Mouse (Mus musculus) midbrain, embryonic 16.5 days (tissue): ENCODE measurements around the gene Hs3st2. TPM values are rescaled to one million over a fixed set of nuclear protein-coding genes. Genes with fewer than 3 reads are reported as not detected.
A peak's percentile ranks its signal among the peaks of the same experiment; 100 is the strongest.

Experiments
- ATAC-seq: fragments of 200-750 bp; cut with Nextera tagmentation; 2 replicates; pipeline ENCODE4 v1.8.0; 2017; ENCODE audit warnings: moderate TSS enrichment
- H3K27ac ChIP-seq: fragments of 300-500 bp; sonication (generic); 2 replicates; pipeline ENCODE4 v1.5.1; 2014; ENCODE audit warnings: mild to moderate bottlenecking, low read length, mixed read lengths
- H3K27me3 ChIP-seq: fragments of 300-500 bp; sonication (generic); 2 replicates; pipeline ENCODE4 v1.6.1; 2014; ENCODE audit warnings: low read depth, low read length, mixed read lengths; ENCODE audit not compliant: control insufficient read depth, insufficient read depth
- H3K36me3 ChIP-seq: fragments of 300-500 bp; sonication (generic); 2 replicates; pipeline ENCODE4 v1.6.1; 2014; ENCODE audit warnings: mild to moderate bottlenecking, low read length, moderate library complexity, mixed read lengths; ENCODE audit not compliant: control insufficient read depth, insufficient read depth
- H3K4me1 ChIP-seq: fragments of 300-500 bp; sonication (generic); 2 replicates; pipeline ENCODE4 v1.6.1; 2014; ENCODE audit warnings: mild to moderate bottlenecking, low read length, mixed read lengths; ENCODE audit not compliant: control insufficient read depth, insufficient read depth
- H3K4me2 ChIP-seq: fragments of 300-500 bp; sonication (generic); 2 replicates; pipeline ENCODE4 v1.6.1; 2014; ENCODE audit warnings: mild to moderate bottlenecking, low read length, mixed read lengths
- H3K4me3 ChIP-seq: fragments of 300-500 bp; sonication (generic); 2 replicates; pipeline ENCODE4 v1.5.1; 2014; ENCODE audit warnings: low read depth, mild to moderate bottlenecking, low read length, moderate library complexity, mixed read lengths
- H3K9ac ChIP-seq: fragments of 300-500 bp; sonication (generic); 2 replicates; pipeline ENCODE4 v1.6.1; 2014; ENCODE audit warnings: low read depth, low read length, mixed read lengths
- H3K9me3 ChIP-seq: fragments of 300-500 bp; sonication (generic); replicated peaks from 2 replicates; pipeline ENCODE4 v1.6.1; 2014; ENCODE audit warnings: mild to moderate bottlenecking, low read length, mixed read lengths; ENCODE audit not compliant: control insufficient read depth, poor library complexity, severe bottlenecking
- WGBS: fragments of 180-500 bp; shearing (Covaris S2); extraction: QIAGEN DNeasy Blood & Tissue Kit; methylation state at CpG from one replicate; pipeline ENCODE4 v1.1.7; 2014; 5-methylcytosine and 5-hydroxymethylcytosine counted together
- polyA plus RNA-seq: library from polyadenylated mRNA; unstranded; fragments of >200 nt; fragmentation: Nextera tagmentation; extraction: Ambion mirVana; gene quantifications from 2 replicates; pipeline ENCODE4 v1.2.1, GENCODE M21; 2015

Gene Hs3st2
- polyA plus RNA-seq, 1 experiment from 2014 or later = 21.1 TPM

GRCm38 (mm10) chr7:121391984-121392739, 503 bp downstream of the Hs3st2 start:
- Histone ChIP-seq H3K4me3 (peak overlapping the region; percentile 53), H3K9me3 (no peaks in the 10 kb centered on the region), H3K27ac (no peak overlapping the region), H3K4me2 (peak overlapping the region; percentile 94), H3K9ac (peak overlapping the region; percentile 73), H3K36me3 (no peaks in the 10 kb centered on the region), H3K4me1 (peaks cover 3% of the 10 kb centered on the region), H3K27me3 (peaks cover 24% of the 10 kb centered on the region)
- WGBS = 1% methylated on average over 65 of the region's 72 CpGs
- peak; percentile 81 for ATAC-seq

GRCm38 (mm10) chr7:121392740-121392993, 1.0 kb downstream of the Hs3st2 start:
- Histone ChIP-seq H3K27me3 (peaks cover 24% of the 10 kb centered on the region), H3K4me2 (peak overlapping the region; percentile 94), H3K27ac (no peak overlapping the region), H3K36me3 (no peaks in the 10 kb centered on the region), H3K4me1 (peaks cover 3% of the 10 kb centered on the region), H3K9ac (peak overlapping the region; percentile 73), H3K9me3 (no peaks in the 10 kb centered on the region), H3K4me3 (peak overlapping the region; percentile 53)
- peak; percentile 61; the same call in 1 of the 2 replicates for ATAC-seq
- WGBS = 1% methylated on average over 28 of the region's 28 CpGs

GRCm38 (mm10) chr7:121393884-121394283, 2.2 kb downstream of the Hs3st2 start:
- Histone ChIP-seq H3K4me2 (peak overlapping the region; percentile 94), H3K36me3 (no peaks in the 10 kb centered on the region), H3K9ac (no peak overlapping the region), H3K4me3 (peak overlapping the region; percentile 53), H3K27me3 (peaks cover 24% of the 10 kb centered on the region), H3K4me1 (peaks cover 3% of the 10 kb centered on the region), H3K9me3 (no peaks in the 10 kb centered on the region), H3K27ac (no peak overlapping the region)
- 86% methylated on average over 1 of the region's 1 CpGs for WGBS
- ATAC-seq = no peak

- no peak overlapping the region for H3K27ac ChIP-seq
- H3K9me3 ChIP-seq = no peaks in the 10 kb centered on the region
- peaks cover 24% of the 10 kb centered on the region for H3K27me3 ChIP-seq
- no peak overlapping the region for H3K9ac ChIP-seq
- WGBS = 84% methylated on average over 2 of the region's 2 CpGs
- peak overlapping the region; percentile 94; the same call in 1 of the 2 replicates for H3K4me2 ChIP-seq
- ATAC-seq = no peak
- H3K4me1 ChIP-seq = peaks cover 3% of the 10 kb centered on the region
- H3K36me3 ChIP-seq = no peaks in the 10 kb centered on the region
- no peak overlapping the region for H3K4me3 ChIP-seq
Measured at GRCm38 (mm10) chr7:121394875-121395274, 3.2 kb downstream of the Hs3st2 start.

GRCm38 (mm10) chr7:121410716-121411506, 19.3 kb downstream of the Hs3st2 start:
- ATAC-seq = no peak
- H3K4me1 ChIP-seq = no peaks in the 10 kb centered on the region
- no peak overlapping the region for H3K4me3 ChIP-seq
- WGBS = 81% methylated on average over 11 of the region's 11 CpGs
- H3K9me3 ChIP-seq = no peaks in the 10 kb centered on the region
- no peak overlapping the region for H3K9ac ChIP-seq
- no peaks in the 10 kb centered on the region for H3K36me3 ChIP-seq
- H3K4me2 ChIP-seq = no peak overlapping the region
- no peak overlapping the region for H3K27ac ChIP-seq
- no peaks in the 10 kb centered on the region for H3K27me3 ChIP-seq

- Histone ChIP-seq H3K4me3 (no peak overlapping the region), H3K4me1 (no peaks in the 10 kb centered on the region), H3K9ac (no peak overlapping the region), H3K27ac (no peak overlapping the region), H3K4me2 (no peak overlapping the region), H3K36me3 (no peaks in the 10 kb centered on the region), H3K9me3 (no peaks in the 10 kb centered on the region), H3K27me3 (no peaks in the 10 kb centered on the region)
- WGBS = 82% methylated on average over 7 of the region's 7 CpGs
- ATAC-seq = no peak
Measured at GRCm38 (mm10) chr7:121411507-121411898, 19.8 kb downstream of the Hs3st2 start.

GRCm38 (mm10) chr7:121436884-121437283, 45.2 kb downstream of the Hs3st2 start:
- ATAC-seq = no peak
- Histone ChIP-seq H3K9me3 (no peaks in the 10 kb centered on the region), H3K4me2 (no peak overlapping the region), H3K36me3 (no peaks in the 10 kb centered on the region), H3K27me3 (no peaks in the 10 kb centered on the region), H3K4me3 (no peak overlapping the region), H3K9ac (no peak overlapping the region), H3K27ac (no peak overlapping the region), H3K4me1 (no peaks in the 10 kb centered on the region)
- WGBS = 79% methylated on average over 6 of the region's 6 CpGs

- WGBS = 84% methylated on average over 5 of the region's 5 CpGs
Measured at GRCm38 (mm10) chr7:121441186-121441585, 49.5 kb downstream of the Hs3st2 start.

GRCm38 (mm10) chr7:121444336-121444735, 52.7 kb downstream of the Hs3st2 start:
- Histone ChIP-seq H3K4me2 (no peak overlapping the region), H3K27ac (no peak overlapping the region), H3K4me1 (no peaks in the 10 kb centered on the region), H3K4me3 (no peak overlapping the region), H3K9me3 (no peaks in the 10 kb centered on the region), H3K27me3 (no peaks in the 10 kb centered on the region), H3K9ac (no peak overlapping the region), H3K36me3 (no peaks in the 10 kb centered on the region)
- WGBS = 67% methylated on average over 7 of the region's 7 CpGs
- ATAC-seq = no peak

More at GRCm38 (mm10) chr7:121441186-121441585, 49.5 kb downstream of the Hs3st2 start:
- Histone ChIP-seq H3K9ac (no peak overlapping the region), H3K4me2 (no peak overlapping the region), H3K4me1 (no peaks in the 10 kb centered on the region), H3K4me3 (no peak overlapping the region), H3K9me3 (no peaks in the 10 kb centered on the region), H3K27me3 (no peaks in the 10 kb centered on the region), H3K36me3 (no peaks in the 10 kb centered on the region), H3K27ac (no peak overlapping the region)
- no peak for ATAC-seq
